Mouse (Mus musculus): Measurements from ENCODE around the gene Gp1ba. TPM values are rescaled to one million over a fixed set of nuclear protein-coding genes. Genes with fewer than 3 reads are reported as not detected.

Gp1ba gene
- polyA plus RNA-seq, 1 experiment = 30.8 TPM

DNA sequence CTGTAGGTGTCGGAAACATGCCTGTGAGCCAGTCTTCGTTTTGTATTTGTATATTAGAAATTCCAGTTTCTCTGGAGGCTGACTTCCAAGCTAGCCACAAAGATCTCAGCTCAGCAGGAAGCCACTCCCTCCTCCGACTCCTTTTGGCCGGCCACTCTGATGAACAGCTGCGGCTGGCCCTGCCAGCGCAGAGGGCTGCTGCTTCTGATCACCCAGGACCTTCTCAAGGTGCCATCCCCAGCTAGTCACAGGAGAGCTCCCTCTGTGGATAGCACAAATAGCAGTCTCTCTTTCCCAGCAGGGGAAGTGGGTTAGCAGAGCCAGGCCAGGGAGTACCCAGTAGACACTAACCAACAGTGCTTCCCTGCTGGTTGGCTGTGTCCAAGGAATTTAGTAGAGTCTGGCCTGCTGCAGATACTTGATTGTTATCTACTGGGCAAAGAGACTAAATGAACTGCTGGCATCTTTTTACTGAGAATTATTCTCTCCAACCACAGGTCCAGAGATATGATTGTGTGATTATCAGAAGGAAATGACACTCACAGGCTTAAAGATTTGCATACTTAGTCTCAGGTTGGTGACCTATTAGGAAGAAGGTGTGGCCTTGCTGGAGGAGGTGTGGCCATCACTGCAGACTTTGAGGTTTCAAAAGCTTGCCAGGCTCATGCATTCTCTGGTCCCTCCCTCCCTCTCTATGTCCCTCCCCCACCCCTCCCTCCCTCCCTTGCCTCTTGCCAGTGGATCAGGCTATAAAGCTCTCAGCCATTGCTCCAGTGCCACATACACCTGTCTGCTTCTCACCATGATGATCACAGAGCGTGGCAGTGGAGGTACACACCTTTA lies 16.7 kb upstream of the Gp1ba start:
- no peak for TF ChIP-seq GATA1 (IDR thresholded peaks at IDR 0.05; ENCODE audit: low read length)

DNA sequence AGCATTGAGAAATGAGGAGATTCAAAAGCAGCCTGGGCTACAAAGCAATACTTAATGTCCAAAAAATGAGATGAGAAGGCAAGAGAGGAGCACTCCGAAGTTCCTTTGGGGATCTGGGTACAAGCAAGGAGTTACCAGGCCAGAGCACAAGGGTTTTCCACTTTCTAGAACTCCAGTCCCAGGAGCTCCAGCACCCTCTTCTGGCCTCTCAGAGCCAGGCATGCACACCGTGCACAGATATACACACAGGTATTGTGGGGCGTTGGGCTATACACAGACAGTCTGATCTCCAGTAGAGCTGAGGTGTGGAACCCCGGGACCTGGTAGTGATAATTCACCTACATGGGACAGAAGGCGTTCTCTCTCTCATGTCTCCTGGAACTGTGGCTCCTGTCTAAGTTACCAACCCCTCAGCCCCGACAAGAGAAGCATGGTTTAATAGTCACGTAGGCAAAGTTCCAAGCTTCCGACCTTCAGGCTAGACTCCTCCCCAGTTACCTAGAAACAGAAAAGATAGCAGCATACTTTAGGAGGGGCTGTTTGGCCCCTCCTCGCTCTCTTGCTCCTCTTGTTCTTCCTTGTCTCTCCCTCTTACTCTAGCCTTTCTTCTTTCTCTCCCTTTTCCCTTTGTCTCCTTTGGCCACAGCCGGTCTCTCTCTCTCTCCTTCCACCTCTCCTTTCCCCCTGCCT lies 15.7 kb upstream of the Gp1ba start:
- no peak for TF ChIP-seq GATA1 (IDR thresholded peaks at IDR 0.05; ENCODE audit: low read length)

DNA sequence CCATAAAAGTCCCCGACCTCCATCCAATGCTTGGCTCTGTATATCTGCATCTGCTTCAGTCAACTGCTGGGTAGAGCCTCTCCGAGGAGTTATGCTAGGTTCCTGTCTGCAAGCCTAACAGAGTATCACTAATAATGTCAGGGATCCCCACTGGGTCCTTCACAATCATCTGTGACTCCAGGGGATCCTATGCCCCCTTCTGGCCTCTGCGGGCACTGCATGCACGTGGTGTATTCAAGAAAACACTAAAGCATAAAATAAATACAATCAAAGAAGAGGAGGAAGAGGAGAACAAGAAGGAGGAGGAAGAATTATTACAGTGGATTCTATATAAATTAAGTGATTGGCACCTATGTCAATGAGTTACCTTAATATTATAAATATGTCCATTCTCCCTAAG lies 13.4 kb upstream of the Gp1ba start:
- TF ChIP-seq GATA1 (IDR thresholded peaks at IDR 0.05; ENCODE audit: low read length) = no peak

DNA sequence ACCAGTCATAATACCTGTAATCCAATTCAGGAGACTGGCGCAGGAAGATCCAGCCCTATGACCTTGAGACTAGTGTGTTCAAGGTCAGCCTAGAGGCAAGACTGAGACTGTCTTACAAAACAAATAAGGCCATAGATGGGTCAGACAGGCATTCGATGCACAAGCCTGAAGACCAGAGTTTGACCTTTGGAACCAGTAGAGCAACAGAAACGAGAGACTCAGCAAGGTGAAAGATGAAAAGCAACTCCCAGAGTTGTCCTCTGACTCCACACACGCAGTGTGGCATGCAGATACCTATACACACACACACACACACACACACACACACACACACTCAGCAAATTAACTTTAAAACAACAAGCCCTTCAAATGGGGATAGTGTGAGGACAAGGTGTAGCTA lies 12.0 kb upstream of the Gp1ba start:
- no peak for TF ChIP-seq GATA1 (IDR thresholded peaks at IDR 0.05; ENCODE audit: low read length)

DNA sequence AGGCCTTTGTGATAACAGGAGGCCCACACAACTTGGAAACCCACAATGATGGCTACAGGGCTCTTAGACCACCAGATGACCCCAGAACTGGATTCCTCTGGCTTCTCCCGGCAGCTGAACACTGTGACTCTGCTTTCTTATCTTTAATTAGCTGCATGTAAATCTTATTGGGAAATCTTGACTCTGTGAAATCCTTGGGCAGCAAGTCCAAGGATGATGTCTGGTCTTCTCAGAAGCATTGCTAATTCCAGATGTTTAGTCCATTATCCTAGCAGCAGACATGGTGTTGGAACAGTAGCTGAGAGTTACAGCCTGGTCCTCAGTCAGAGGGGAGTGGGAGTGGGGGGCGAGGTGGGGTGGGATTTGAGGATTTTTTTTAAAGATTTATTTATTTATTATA lies 10.5 kb upstream of the Gp1ba start:
- TF ChIP-seq GATA1 (IDR thresholded peaks at IDR 0.05; ENCODE audit: low read length) = no peak

DNA sequence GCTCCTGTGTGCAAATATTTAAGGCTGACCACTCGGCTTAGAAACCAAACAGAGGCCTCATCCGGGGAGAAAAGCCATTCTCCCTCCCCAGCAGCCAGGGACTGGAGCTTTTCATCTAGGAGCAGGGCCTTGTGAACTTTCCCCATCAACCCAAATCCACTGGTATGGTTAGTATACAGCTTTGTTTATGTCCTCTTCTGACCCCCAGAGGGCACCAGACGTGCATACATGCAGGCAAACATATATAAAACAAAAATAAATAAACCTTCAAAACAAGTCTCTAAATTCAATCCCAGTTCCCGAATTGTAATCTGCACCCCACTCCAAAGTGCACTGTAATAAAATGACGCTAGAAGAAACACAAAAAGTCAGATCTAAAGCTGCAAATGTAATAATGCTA lies 9.4 kb upstream of the Gp1ba start:
- TF ChIP-seq GATA1 (IDR thresholded peaks at IDR 0.05; ENCODE audit: low read length) = no peak

DNA sequence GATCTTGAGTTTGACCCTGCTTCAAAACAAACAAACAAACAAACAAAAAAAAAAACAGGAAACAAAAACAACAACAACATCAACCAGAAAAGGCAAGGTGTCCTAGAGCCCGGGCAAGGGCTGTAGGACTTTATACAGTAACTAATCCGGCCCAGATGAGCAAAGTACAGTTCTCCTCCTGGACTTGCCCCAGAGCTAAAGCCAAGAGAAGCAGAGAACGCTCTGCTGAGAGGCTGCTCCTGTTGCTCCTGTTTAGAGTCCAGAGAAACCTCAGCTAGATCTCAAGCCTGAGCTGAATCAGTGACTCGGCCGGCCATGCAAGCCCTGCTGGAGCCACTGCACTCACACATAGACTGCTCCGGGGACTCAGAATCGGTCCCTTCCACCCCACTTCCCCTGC lies 8.8 kb upstream of the Gp1ba start:
- TF ChIP-seq GATA1 (IDR thresholded peaks at IDR 0.05; ENCODE audit: low read length) = no peak

DNA sequence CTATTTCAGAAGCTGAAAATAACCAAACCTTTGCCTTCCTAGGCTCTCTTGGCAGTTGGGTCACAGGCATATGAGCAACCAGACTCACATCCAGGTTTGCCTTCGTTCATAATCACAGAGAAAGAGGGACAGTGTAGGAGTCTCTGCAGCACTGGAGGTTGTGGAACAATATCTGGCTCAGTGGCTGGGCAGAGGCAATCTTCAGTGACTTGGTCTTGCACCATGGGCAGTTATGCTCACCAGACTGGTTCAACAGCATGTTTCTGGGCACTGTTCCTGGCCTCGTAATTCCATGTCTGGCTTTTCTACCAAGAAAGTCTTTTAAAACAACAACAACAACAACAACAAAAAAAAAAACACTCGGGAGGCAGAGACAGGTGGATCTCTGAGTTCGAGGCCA lies 3.3 kb upstream of the Gp1ba start:
- TF ChIP-seq GATA1 (IDR thresholded peaks at IDR 0.05; ENCODE audit: low read length) = no peak

DNA sequence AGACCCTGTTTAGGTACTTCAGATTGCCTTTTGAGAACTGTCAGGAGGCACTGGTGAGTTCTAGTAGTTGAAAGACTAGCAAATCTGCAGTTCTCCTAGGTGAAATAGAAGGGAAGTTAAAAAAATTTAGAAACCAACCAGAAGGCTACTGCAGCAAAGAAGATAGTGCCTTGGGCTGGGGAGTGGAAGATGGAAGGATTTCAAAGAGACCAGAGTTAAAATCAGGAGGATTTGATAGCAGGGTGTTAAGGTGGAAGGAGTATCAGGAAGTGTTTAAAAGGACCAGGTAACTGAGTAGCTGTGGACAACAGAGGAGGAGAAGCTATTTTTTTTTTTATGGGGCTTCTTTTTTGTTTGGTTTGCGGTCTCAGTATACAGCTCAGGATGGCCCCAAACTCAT lies 1.2 kb upstream of the Gp1ba start:
- TF ChIP-seq GATA1 (IDR thresholded peaks at IDR 0.05; ENCODE audit: low read length) = no peak

DNA sequence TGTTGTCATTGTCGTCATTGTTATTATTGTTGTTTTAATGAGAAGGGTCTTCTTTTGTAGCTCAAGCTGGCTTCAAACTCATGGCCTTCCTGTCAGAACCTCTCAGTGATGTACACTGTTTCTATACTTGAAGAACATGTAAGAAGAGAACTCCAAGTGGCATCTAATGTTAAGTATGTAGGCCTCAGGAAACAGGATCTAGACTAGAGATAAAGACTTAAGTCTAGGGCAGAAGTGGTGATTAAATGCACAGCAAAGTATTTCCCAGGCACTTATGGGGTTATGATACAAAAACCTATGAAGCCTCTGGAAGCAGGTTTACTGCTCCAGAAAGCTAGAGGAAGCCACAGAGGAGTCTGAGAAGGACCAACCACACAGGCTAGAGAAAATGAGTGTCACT lies 629 bp upstream of the Gp1ba start:
- no peak for TF ChIP-seq GATA1 (IDR thresholded peaks at IDR 0.05; ENCODE audit: low read length)

DNA sequence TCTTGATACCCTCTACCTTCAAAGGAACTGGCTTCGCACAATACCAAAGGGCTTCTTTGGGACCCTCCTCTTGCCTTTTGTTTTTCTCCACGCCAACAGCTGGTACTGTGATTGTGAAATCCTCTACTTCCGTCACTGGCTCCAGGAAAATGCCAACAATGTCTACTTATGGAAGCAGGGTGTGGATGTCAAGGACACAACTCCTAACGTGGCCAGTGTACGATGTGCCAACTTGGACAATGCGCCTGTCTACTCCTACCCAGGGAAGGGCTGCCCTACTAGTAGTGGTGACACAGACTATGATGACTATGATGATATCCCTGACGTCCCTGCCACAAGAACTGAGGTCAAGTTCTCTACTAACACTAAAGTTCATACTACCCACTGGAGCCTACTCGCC lies 1.1 kb downstream of the Gp1ba start:
- TF ChIP-seq GATA1 (IDR thresholded peaks at IDR 0.05; ENCODE audit: low read length) = no peak

DNA sequence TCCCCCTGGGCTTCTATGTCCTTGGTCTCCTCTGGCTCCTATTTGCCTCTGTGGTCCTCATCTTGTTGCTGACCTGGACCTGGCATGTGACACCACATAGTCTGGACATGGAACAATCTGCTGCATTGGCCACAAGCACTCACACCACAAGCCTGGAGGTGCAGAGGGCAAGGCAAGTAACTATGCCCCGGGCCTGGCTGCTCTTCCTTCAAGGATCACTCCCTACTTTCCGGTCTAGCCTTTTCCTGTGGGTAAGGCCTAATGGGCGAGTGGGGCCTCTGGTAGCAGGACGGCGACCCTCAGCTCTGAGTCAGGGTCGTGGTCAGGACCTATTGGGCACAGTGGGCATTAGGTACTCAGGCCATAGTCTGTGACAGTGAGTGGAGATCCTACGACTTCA lies 2.3 kb downstream of the Gp1ba start:
- no peak for TF ChIP-seq GATA1 (IDR thresholded peaks at IDR 0.05; ENCODE audit: low read length)

DNA sequence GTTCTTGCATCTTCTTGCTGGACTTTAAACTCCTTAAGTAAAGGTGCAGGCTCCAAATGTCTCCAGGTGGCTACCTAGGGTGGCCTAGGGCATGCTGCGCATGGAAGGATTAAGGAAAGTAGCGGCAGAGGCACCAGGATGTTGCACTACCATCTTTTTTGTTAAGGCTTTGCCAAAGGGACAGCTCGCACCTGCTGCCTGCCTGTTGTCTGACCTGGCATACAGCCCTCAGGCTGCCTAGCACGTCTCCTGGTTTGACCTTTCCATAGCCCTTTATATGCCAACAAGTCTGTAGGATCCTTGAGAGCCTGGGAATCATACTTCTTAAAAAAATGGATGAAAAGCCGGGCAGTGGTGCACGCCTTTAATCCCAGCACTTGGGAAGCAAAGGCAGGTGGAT lies 4.1 kb downstream of the Gp1ba start:
- no peak for TF ChIP-seq GATA1 (IDR thresholded peaks at IDR 0.05; ENCODE audit: low read length)

DNA sequence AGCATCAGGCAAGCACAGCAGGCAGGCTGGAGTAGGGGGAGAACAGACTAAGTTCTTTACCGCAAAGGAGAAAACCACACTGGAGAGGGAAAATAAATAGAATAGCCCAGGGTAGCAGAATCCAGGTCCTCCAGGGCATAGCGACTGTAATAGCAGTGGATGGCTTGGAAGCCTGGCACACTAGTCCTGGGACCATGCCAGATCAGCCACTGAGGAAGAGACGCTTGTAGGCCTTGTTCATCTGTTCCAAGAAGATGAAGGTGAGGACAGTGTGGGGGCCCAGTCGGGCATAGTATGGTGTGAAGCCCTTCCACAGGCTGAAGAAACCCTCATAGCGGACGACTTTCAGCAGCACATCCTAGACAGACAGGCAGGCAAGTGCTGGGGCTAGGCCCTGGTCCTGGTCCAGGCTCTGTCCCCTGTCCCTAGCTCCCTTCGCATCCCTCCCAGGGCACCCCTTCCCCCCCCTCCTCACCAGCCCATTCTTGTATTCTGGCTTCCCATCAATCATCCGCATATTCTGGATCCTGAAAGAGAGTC lies 5.7 kb downstream of the Gp1ba start:
- no peak for TF ChIP-seq GATA1 (IDR thresholded peaks at IDR 0.05; ENCODE audit: low read length)

DNA sequence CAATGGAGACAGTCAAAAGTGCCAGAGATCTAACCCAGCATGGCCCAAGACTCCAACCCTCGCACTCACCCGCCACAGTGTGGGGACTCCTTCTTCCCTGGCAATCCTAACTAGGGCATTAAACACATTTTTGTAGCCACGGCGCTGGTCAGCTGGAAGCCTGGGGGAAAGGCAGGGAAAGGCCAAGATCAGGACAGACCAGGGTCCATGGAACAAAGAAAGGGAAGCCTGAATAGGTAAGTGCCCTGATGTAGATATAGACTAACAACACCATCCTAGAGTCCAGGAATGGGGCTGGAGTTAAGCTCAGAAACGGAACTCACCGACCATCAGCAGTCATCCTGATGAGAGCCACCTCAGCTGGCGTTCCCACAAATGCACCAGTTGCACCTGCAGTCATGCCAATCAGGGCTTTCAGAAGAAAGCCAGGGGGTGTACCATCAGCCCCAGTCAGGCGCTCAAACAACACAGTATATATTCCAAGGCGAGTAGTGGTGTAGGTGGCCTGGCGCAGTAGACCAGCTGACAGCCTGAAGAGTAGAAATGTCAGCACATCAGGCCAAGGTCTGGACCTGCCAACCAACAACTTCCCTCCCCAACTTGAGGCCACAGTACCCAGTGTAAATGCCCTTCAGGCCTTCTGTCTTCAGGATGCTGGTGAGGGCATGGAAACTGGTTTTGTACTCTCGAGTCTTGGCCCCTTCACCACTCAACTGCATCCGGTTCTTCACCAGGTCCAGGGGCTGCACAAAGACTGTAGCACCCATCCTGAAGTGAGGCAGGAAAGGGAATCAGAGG lies 6.7 kb downstream of the Gp1ba start:
- TF ChIP-seq GATA1 (IDR thresholded peaks at IDR 0.05; ENCODE audit: low read length) = no peak

DNA sequence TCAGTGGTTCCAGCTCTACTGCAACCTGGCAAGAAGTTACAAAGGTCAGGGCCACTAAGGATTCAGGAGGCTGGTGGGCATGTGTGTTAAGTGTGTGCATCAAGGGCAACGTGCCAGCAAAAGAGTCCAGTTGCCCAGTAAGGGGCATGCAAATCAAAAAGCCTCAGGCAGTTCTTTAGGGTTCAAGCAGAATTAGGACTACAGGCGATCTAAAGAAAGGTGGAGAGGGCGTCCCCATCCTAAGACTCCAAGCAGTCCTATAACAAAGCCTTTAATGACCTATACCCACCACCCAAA lies 7.3 kb downstream of the Gp1ba start:
- no peak for TF ChIP-seq GATA1 (IDR thresholded peaks at IDR 0.05; ENCODE audit: low read length)
